Mouse (Mus musculus): ENCODE results near the gene Rasgef1c.
A peak's percentile ranks its signal among the peaks of the same experiment; 100 is the strongest.

- TF ChIP-seq CTCF (IDR thresholded peaks at IDR 0.05 in 2 of 3, conservative IDR thresholded peaks at IDR 0.05 in 1 of 3; ENCODE audit: control insufficient read depth in 1 of 3, insufficient read depth in 1 of 3, low read depth in 2 of 3, low read length in 3 of 3, poor library complexity in 1 of 3, severe bottlenecking in 1 of 3) (peak; percentile 67 to 88 (median 85)), USF1 (IDR thresholded peaks at IDR 0.05; ENCODE audit: low read depth, low read length) (no peak), HCFC1 (IDR thresholded peaks at IDR 0.05; ENCODE audit: low read depth, low read length) (no peak), ZC3H11A (IDR thresholded peaks at IDR 0.05; ENCODE audit: low read depth, low read length) (peak; percentile 74), POLR2AphosphoS5 (IDR thresholded peaks at IDR 0.05; ENCODE audit: borderline replicate concordance, low read depth, low read length) (no peak), EP300 (IDR thresholded peaks at IDR 0.05; ENCODE audit: low read depth in 1 of 2, low read length in 2 of 2) (no peak), TCF12 (IDR thresholded peaks at IDR 0.05; ENCODE audit: low read depth, low read length) (no peak)
Measured at GRCm38 (mm10) chr11:49903333-49903732, 1.7 kb downstream of the Rasgef1c start.

Measured in MEL (cell line).